Mouse (Mus musculus) cerebellum, adult 8-10 months (tissue): ENCODE results near the gene Supt16.

ENCODE experiments used
- DNase-seq: peaks from one replicate; pipeline ENCODE4 v3.0.0; 2022

Supt16 gene

DNA sequence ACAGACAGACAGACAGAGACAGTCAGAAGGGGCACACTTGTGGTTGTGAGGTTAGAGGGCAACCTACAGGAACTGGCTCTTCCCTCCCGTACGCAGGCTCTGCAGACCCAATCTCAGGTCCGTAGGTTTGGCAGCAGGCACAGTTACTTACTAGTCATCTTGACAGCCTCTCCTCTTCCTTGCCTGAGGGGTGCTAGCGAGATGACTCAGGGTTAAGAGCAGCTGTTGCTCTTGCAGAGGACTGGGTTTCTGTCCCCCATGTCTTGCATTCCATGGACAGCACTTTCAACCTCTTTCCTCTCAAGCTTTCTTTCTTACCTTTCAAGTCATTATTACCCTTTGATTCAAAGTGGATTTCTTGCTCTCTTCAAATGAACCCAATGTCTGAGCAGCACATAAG, 53.1 kb downstream of the Supt16 start:
- DNase-seq = no peak

GRCm38 (mm10) chr14:52141445-52142127, 55.6 kb downstream of the Supt16 start:
- no peak for DNase-seq

DNA sequence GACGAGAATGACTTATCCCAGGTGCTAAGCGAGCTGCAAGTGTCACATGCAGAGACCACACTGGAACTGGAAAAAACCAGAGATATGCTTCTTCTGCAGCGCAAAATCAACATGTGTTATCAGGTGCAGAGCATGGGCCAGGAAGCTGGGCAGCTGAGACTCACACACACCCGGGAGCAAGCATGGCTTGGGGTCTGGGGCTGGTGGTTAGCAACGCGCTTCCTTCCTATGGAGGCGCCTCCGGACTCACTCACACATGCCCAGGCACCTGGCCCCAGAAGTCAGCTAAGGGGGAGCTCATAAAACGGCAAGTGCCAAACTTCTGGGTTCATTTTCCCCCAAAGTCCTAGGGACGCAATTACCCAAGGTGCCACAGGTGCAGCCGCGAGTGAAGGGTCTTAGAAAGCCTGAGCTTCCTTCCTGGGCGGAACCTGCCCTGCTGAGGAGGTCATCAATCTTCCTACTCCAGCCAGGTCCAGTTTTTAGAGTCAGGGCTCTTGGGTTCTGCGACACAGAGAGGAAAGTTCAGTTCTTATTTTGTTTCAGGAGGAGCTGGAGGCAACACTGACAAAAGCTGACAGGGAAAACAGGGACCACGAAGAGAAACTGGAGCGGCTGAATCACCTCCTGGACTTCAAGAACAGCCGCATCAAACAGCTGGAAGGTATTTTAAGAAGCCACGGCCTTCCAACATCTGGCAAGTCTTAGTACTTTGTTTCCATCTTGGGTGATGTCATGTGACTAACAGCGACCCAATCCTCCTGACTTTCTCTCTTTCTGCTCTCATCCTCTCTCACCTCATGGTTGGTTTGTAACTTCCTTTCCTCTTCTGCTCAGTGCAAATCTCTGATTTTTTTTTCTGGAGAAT, 56.4 kb downstream of the Supt16 start:
- no peak for DNase-seq

DNA sequence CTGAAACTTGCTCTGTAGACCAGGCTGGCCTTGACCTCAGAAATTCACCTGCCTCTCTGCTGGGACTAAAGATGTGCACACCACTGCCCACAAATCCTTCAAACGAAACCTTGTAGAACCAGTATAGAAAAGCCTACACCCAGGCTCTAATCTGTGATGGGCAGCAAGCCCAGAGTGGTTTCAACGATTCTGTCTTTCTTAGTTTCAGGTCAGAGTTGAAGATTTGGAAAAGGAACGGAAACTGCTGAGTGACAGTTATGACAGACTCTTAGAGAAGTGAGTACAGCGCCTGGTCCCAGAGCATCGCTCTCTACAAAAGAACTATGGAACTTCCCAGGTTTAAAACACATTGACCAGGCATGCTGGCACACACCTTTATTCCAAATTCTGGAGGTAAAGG, 63.6 kb downstream of the Supt16 start:
- DNase-seq = no peak

DNA sequence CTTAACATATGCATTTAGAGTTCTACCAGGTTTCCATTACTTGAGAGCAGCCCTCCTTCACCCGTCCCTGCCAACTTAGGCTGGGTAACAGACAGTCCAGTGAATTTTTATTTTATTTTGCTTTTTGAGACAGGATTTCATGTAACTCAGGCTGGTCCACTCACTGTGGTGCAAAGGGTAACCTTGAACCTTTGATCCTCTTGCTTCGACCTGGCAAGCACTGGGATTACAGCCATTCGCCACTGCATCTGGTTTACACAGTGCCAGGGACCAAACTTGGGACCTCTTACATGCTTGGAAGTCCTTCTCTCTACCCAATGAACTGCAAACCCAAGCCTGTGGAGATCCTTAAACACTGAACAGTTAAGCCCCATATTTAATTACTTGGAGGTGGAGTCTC, 72.6 kb downstream of the Supt16 start:
- no peak for DNase-seq

- peak; percentile 71 for DNase-seq
These were observed 73.3 kb downstream of the Supt16 start for GRCm38 (mm10) chr14:52123918-52124317.

- DNase-seq = no peak
These were observed 77.0 kb downstream of the Supt16 start for GRCm38 (mm10) chr14:52120169-52120568.

DNA sequence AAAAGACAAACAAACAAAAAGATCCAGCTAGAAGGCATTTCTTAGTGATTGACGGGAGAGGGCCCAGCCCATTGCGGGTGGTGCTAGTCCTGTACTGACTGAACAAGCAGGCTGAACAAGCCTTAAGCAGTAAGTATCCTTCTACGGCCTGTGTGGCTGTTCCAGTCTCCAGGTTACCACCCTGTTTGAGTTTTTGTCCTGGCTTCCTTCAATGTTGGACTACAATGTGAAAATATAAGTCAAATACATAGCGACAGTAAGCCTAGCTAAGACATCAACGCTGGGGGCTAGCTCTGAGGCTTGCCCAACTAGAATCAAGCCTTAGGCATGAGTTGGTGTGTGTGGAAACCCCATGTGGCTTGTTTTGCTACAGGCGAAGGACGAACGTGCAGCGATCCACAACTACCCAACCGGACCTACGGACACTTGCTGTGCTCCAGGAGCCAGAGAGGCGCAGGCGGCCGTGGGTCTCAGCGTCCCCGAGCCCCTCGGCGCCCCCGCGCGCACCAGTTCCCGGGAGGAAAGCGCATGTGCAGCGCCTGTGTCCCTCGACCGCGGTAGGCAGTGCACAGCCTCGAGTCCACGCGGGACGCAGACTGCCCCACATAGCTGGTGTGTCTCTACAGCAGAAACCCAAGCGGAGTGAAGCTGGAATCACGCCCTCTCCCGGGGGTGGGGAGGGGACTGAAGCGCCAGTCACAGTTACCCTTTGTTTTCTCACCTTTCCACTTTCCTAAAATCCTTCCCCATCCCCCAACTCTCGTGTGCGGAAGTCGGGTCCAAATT, 78.2 kb downstream of the Supt16 start:
- DNase-seq = peak; percentile 67

- DNase-seq = no peak
These were observed 78.8 kb downstream of the Supt16 start for GRCm38 (mm10) chr14:52118456-52118822.

DNA sequence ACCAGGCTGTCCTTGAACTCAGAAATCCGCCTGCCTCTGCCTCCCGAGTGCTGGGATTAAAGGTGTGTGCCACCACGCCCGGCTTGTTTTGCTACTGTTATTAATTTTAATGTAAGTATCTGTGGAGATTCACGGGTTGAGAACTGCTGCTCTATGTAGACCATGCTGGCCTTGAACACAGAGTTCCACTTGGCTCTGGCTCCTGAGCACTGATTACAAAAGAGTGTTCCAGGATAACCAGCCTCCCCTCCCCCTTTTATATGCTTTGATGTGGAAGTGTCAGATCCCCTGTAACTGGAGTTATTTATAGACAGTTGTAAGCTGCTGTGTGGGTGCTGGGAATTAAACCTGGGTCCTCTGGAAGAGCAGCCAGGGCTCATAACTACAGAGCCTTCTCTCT, 80.0 kb downstream of the Supt16 start:
- no peak for DNase-seq

DNA sequence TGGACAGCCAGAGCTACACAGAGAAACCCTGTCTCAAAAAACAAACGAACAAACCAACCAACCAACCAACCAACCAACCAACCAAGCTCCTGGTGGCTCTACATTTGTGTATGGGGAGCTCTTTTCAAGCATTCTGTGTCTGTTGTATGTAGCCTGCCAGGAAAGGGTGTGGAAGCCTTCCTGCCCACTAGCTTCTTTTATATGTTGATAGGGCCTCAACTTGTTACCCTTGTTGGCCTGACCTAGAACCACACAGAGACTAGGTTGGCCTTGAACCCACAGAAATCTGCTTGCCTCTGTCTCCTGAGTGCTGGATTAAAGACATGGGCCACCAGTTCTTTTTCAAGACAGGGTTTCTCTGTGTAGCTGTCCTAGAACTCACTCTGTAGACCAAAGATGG, 83.1 kb downstream of the Supt16 start:
- DNase-seq = no peak
